Mouse (Mus musculus): Measurements from ENCODE around the gene Fbxo41.

Gene Fbxo41

GRCm38 (mm10) chr6:85447351-85447750 lies 55.4 kb downstream of the Fbxo41 start:
- DNase-seq (ENCODE audit: low read depth), result no peak

GRCm38 (mm10) chr6:85445286-85445685 lies 57.5 kb downstream of the Fbxo41 start:
- DNase-seq (ENCODE audit: low read depth), result no peak

GRCm38 (mm10) chr6:85444266-85444965 lies 58.4 kb downstream of the Fbxo41 start:
- DNase-seq (ENCODE audit: low read depth), result no peak

DNA sequence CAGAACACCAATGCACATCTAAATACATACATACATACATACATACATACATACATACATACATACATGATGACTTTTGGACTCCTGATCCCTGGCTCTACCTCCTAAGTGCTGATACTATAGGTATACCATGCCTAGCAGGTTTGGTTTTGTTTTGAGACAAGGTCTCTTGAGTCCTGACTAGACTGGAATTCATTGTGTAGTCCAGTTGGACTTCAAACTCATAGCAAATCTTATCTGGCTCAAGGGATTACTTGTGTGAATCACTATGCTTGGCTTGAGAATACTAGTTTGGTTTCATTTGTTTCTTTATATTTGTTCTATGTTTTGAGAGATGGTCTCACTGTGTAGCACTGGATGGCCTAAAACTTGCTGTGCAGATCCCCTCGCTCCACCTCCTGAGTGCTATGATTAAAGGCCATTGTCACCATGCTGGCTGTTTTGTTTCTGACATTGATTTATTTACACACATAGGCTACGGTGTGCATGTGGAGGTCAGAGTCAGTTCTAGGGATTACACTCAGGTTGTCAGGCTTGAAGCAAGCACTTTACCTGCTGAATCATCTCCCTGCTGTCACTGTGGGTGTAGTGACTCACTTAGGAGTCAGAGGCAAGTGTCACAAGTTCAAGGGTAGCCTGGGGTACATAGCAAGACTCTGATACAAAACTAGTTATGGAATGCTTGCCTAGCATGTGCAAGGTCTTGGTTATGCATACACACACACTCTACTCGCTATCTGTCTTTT lies 59.1 kb downstream of the Fbxo41 start:
- no peak for DNase-seq (ENCODE audit: low read depth)

- DNase-seq (ENCODE audit: low read depth), result no peak
These were observed 61.7 kb downstream of the Fbxo41 start for GRCm38 (mm10) chr6:85441142-85441541.

GRCm38 (mm10) chr6:85436631-85437030 lies 66.2 kb downstream of the Fbxo41 start:
- no peak for DNase-seq (ENCODE audit: low read depth)

- DNase-seq (ENCODE audit: low read depth), result no peak
These were observed 66.6 kb downstream of the Fbxo41 start for GRCm38 (mm10) chr6:85436204-85436603.

GRCm38 (mm10) chr6:85433865-85434264 lies 68.9 kb downstream of the Fbxo41 start:
- peak; percentile 42 for DNase-seq (ENCODE audit: low read depth)

DNA sequence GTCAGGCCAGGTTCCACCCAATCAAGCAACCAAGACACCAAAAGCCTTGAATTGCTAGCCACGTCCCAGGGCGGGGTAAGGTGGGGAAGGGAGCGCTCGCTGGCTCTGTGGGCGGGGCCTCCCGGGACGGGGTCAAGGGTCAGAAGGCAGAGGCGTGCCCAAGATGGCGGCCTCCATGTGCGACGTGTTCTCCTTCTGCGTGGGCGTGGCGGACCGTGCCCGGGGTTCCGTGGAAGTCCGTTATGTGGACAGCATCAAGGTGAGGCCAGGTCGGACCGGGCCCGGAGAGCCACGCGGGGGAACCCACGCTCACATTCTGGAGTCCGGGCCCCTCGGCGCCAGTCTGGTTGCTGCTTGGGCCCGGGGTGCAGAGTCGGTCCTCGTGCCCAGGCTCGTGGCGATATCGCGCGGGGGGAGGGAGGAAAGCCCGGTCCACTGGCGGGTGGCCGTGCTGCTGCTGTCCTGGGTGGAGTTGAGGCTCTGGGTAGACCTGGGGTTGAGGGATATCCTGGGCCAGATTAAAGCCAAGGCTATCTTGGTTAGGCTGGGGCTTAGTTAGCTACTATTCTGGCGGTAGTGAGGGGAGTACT lies 70.9 kb downstream of the Fbxo41 start, which contains the start of gene Smyd5:
TSS of gene Smyd5 (plus strand) at position 148 of the 590 bp plus-strand sequence.
- DNase-seq (ENCODE audit: low read depth), result peak; percentile 91

- DNase-seq (ENCODE audit: low read depth), result no peak
These were observed 71.4 kb downstream of the Fbxo41 start for GRCm38 (mm10) chr6:85431274-85431841.

DNA sequence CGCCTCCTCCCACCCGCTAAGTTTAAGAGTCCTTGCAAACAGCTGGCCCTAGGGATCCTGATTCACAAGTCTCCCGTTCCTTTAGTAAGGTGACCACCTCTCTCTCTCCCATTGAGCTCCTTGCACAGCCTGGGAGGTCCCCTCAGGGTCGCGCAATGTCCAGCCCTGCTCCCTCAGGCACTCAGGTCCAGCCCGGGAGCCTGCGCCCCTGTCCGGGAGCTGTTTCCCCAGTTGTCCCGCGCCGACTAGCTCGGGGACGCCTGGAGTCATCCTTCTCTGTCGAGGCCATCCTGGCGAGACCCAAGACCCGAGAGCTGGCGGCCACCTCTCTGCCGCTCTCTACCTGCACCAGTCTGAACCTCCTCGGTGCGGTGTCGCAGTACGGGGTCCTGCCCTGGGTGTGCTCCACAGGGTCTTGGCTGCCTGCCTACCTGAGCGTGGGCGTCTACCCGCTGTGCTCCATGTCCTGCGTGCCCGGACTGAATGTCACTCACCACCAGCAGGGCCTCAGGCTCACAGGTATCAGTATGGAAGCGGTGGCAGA lies 78.9 kb downstream of the Fbxo41 start, which contains the start of gene Noto:
TSS of gene Noto (plus strand) at position 51 of the 544 bp plus-strand sequence.
- DNase-seq (ENCODE audit: low read depth), result no peak
